Mouse (Mus musculus): Measurements from ENCODE around the gene Prkn. TPM values are rescaled to one million over a fixed set of nuclear protein-coding genes. Genes with fewer than 3 reads are reported as not detected.
"Not testable (repeated sequence)": the region's sequence is repeated elsewhere in the genome, so short reads cannot be mapped to it uniquely, and the experiment has no call there.

Gene Prkn
- total RNA-seq, 2 experiments from 2014 or later, result 7.0 to 10.9 TPM

DNA sequence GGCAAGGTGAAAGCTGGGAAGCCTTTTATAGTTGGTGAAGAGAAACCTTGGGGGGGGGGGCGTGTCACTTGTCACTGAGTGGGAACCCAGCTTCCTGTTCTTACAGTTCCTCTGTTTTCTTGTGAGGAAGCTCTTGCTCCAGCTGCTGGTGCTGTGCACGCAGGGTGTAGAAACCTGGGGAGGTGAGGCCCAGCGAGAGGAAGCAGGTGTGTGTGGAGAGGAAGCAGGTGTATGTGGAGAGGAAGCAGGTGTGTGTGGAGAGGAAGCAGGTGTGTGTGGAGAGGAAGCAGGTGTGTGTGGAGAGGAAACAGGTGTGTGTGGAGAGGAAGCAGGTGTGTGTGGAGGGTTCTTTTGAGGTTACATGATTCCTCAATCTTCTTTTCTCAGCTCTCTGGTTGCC, 266.8 kb downstream of the Prkn start:
- intact Hi-C loops (cut with DNase I), result no loop called here
- DNase-seq, result no peak

DNA sequence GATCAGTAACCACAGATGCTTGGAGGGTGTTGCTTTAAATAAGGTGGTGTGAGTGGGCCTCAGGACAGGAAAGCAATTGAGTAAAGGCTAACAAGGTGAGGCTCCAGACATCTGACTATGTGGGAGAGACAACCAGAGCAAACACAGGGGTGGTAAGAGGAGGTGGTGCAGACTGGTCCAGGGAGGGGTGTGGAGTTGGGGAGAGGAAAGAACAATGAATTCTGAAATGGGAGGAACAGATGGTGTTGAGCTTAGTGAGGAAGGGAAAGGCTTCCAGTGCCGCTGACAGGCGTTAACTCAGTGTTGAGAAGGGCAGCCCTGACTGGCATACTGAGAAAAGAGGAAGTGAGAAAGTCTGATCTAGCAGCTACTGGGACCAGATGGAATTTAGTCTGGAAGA, 267.7 kb downstream of the Prkn start:
- intact Hi-C loops (cut with DNase I), result no loop called here
- no peak for DNase-seq

DNA sequence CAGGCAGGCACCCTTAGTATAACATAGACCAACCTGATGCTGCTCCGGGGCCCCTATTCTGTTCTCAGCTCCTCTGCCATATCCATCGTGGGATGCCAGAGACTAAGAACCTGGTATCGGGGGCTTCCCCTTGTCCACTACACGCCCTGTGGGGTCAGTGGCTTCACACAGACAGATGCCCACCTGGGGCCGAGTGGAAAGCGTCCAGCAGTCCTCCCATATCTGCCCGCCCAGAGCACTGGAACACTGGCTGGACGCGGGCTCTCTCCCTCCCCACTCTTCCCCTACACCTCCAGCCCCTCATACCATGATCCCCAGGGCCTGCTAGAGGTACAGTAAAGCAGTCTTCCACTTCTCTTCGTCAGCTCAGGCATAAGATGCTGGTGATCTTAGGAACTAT, 277.3 kb downstream of the Prkn start:
- DNase-seq, result no peak
- intact Hi-C loops (cut with DNase I), result no loop called here

DNA sequence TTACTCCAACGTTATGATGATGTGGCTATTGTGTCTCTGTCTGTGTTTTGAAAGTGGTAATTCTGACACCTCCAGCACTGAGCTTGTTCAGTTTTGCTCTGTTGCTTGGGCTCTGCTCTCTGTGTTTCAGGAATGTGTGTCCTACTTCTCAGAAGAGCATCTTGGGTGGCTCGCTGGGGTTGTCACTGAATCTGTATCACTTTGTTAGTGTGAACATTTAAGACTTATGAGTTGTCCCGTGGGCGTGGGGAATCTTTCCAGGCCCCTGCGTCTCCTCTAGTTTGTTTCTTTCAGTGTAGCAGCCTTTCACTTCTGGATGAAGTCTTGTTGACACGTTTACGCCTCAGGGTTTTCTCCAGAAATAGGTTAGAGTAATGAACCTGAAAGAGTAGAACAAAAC, 283.9 kb downstream of the Prkn start:
- no peak for DNase-seq
- intact Hi-C loops (cut with DNase I), result no loop called here

DNA sequence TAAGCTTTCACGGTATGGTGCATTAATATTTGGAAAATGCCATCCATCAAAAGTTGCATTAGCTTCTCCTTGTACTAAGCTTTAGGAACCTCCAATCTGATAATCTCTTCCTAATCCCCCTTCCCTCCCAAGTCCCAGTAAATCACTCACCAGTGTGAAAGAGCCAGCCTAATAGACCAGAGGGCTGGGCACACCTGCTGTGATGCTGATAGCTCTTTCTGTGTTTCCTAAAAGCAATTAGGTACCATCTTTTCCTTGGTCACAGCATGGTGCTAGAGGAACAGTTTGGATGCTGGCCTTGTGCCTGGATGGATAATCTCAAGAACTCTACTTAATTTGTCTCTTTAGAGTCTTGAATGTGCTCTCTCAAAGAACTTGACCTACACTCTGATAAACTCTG, 287.0 kb downstream of the Prkn start:
- DNase-seq, result no peak
- intact Hi-C loops (cut with DNase I), result no loop called here

DNA sequence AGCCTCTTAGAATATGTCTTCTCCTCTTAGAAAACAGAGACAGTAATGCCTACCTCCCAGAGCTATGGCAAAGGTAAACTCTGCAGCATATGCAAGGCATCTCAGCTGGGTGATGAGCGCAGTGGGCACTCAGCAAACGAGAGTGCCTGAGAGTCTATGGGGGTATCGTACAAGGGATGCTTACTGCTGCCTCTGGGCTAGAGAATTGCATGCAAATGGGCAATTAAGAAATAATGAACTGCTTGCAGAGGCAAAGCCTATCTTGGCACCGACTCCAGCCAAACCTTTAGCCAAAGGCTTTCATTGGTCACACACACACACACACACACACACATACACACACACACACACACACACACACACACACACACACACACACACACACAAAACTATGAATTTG, 290.7 kb downstream of the Prkn start:
- no peak for DNase-seq
- intact Hi-C loops (cut with DNase I), result no loop called here

DNA sequence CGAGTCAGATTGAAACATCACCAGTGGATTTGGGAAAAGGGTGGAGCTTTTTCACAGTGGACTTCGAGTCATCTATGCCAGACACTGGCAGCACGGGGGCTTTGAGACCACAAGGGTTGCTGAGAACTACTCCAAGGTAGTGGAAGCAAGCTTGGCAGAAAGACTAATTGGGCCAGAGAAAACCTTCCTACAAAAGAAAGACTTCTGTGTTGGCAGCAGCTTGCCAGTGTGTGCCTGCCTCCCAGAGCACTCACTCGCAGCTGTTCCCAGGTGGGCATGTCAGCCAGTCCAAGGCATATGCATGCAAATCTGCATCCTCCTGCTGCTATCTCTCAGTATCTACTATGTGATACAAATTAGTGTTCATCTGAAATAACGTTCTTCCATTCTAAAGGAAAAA, 302.1 kb downstream of the Prkn start:
- intact Hi-C loops (cut with DNase I), result no loop called here

DNA sequence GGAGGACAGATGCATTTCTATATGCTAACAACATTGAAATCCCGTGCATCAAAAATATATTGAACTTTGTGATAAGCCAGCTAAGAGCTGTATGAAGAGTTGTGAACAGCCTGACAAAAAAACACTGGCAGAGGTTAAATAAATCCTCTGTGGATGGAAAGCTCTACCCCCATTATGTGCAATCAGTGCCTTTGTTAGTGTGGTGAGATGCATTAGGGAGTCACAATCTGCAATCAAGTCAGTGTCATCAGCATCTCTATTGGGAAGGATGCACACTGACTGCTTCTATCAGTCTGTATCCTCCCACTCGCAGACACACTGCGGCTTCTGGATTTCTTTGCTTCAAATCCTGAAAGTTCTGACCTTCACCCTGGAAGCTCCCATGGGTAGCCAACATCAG, 315.9 kb downstream of the Prkn start:
- no peak for DNase-seq
- intact Hi-C loops (cut with DNase I), result no loop called here

More for the DNA sequence above, 302.1 kb downstream of the Prkn start:
- no peak for DNase-seq

DNA sequence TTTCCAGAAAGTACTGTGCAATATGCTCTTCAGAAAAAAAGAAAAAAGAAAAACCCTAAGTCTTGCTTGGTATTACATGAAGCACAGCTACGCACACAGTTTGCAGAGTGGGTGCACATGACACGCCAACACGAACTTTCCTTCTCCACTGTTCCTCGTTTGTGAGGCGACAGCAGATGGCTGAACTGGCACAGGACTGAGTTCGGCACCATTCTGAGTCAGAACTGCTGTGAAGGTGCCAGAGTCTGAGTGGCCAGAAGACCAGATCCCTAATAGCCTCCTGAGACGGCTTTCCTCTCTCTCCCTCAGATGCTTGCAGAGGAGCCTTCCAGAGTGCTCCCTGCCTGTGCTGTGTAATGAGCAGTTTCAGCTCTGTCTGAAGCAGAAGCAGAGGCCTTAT, 317.4 kb downstream of the Prkn start:
- DNase-seq, result peak in 1 of 2 experiments; percentile 20
- intact Hi-C loops (cut with DNase I), result no loop called here

DNA sequence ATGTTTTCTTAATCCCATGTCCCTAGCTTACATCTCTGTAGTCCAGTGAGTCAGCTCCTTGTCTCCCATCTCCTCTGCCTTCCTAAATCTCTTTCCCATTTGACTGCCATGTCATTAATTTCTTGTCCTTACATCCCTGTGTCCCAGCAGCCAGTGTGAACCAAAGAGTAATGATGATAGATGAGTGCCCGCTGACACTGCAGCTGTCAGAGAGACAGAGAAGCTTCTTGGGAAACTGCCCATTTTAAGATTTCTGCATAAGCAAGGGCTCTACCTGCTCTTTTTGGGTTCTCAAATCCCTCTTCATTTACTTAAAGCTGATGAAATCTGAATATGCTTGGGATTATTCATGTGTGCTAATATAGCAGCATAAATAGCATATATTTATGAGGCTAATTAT, 321.3 kb downstream of the Prkn start:
- DNase-seq, result no peak
- intact Hi-C loops (cut with DNase I), result no loop called here

DNA sequence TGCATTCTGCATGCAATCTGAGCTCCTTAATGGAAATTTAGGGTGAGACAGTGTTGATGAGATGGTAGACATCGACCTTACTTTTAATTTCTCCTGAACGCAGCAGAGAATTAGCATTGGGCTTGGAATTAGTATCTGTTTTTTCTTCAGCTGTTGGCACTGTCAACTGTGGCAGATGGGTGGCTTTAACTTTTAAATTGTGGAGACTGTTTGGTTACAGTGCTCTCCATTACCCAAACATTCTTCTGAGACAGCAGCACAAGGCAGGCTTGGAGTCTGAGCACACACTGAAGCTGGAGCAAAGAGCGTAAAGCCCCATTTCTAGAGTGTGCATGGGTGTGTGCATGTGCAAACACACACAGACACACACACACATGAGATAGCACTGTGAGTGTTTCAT, 322.6 kb downstream of the Prkn start:
- intact Hi-C loops (cut with DNase I), result no loop called here
- DNase-seq, result no peak

DNA sequence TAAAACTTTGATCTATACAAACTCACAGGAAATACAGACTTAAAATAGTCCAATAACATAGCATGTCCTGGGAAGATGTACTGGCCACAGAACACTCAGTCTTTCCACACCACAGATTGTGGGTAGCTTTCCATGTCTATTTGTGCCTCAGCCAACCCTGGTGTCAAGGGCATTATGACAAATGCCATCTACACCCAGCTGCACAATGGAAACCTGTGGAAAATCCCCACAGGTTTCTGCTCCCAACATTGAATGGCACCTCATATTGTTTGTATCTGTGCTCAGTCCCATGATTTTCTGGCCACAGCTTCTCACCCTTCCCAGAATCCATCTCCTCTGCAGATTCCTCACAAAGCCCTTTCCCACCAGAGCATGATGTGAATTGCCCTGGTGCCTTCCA, 347.2 kb downstream of the Prkn start:
- DNase-seq, result no peak
- intact Hi-C loops (cut with DNase I), result no loop called here

DNA sequence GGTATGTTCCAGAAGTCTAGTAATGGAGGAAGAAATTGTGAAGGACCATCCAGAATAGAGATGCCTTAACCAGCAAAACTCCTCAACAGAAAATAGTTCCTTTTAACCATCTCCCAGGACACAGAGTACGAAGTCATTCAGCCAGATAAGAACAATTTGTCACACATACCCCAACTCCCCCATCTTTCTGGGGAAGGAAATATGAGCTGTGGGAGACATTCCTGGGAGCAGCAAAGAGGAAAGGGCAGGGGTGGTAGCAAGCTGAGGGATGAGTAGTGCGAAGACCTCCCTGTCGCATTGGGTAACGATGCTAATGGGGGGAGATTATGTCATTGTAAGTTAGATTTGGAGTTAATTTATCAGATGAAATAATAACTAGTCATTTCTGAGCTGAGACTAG, 348.3 kb downstream of the Prkn start:
- intact Hi-C loops (cut with DNase I), result no loop called here
- no peak for DNase-seq

DNA sequence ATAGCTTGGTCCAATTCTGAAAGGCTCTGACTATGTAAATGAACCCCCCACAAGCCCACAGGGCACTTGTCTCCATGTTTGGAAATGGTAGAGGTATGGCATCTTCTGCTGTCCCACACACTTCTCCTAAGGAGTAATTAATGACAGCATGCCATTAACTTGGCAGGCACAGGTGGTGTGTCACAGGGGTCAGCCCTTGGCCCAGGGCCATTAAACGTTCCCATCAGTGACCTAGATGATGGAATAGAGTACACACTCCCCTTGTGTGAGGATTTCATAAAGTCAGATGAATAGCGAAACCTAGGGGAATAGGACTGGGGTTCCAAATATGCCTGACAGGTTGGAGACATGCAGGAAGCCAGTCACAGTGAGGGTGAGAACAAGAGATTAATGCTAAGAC, 350.1 kb downstream of the Prkn start:
- intact Hi-C loops (cut with DNase I), result no loop called here
- no peak for DNase-seq

DNA sequence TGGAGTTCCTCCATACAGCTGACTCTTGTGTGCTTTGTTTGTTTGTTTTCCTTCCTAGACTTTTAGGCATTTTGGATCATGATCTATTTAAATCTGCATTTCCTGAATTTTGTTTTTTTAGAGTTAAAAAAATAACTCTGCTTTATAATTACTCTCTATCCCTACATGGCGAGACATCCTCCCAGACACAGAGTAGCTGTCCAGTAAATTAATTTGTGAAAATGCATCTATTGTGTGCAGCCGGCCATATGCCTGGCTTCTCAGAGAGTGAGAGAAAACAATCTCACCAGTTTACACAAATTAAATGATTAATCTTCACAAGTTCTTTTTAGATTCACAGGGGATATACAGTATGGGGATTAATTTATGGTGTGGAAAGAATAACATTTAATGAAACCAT, 357.9 kb downstream of the Prkn start:
- intact Hi-C loops (cut with DNase I), result no loop called here

DNA sequence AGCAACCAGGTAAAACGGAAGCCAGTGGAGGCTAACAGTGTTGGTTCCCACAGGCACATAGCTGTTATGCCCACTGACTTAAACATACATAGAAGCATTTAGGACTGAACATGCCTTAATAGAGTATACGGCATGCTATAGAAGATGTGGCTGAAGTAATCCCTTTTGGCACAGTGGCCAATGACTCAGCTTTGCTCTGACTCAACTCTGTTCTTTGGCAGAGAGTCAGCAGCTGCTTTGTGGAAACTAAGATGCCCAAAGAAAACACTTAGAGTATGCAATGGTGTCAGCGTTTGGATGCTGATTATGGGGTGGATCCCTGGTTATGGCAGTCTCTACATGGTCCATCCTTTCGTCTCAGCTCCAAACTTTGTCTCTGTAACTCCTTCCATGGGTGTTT, 368.9 kb downstream of the Prkn start:
- peak in 1 of 2 experiments; percentile 5 for DNase-seq

More for the DNA sequence above, 357.9 kb downstream of the Prkn start:
- no peak for DNase-seq

DNA sequence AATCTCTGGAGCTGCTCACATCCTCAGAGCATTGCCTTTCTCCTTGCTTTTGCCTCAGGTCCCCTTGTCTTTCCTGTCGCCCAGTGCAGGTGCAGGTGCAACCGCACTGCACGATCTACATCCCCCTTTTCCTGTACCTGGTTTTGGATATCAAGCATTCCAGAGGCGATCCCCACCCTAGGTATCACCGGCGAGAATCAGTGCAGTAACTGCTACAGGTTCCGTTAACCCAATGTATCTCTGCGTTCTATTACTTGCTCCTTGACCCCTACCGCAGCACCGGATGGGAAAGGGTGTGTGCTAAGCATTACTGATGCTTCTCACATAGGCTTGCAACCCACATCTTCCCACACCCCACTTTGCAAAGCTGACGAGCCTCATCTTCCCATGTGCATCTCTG, 370.8 kb downstream of the Prkn start:
- DNase-seq, result no peak
- intact Hi-C loops (cut with DNase I), result no loop called here

More for the DNA sequence above, 368.9 kb downstream of the Prkn start:
- intact Hi-C loops (cut with DNase I), result not testable (repeated sequence)

DNA sequence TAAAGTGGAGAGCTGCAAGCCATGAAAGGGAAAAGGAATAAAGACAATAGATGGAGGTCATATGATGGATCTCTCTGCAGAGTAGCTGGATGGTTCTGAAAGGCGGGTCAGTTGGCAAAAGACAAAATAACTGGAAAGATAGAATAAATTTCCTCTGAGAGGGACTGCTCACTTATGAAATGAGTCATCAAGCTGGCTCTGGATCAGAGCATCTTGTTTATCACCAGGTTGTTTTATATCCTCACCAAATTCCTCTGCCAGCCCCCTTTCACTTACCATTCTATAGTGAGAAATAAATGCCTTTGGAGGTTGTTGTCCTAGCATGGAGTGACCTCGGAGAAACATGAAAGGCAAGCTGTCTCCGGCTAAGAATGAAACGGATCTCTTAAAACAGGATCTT, 371.4 kb downstream of the Prkn start:
- intact Hi-C loops (cut with DNase I), result no loop called here

DNA sequence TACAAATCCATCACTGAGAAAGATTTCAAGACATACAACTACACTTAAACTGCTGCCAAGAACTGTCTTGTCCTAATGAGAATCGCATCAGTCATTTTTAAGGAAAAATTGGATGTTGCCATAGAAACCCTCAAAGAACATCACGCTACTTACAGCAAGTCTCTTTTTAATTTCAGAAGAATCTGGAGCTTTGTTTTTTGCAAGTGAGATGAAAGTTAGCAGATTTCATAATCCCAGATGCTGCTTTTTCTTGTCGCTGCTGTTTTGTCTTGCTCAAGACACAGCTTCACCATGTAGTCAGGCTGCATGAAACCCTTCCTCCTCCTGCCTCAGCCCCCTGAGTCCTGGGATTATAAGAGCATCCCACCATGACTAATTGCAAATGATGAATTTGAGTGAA, 373.5 kb downstream of the Prkn start:
- intact Hi-C loops (cut with DNase I), result no loop called here
- DNase-seq, result no peak

More for the DNA sequence above, 371.4 kb downstream of the Prkn start:
- DNase-seq, result no peak

DNA sequence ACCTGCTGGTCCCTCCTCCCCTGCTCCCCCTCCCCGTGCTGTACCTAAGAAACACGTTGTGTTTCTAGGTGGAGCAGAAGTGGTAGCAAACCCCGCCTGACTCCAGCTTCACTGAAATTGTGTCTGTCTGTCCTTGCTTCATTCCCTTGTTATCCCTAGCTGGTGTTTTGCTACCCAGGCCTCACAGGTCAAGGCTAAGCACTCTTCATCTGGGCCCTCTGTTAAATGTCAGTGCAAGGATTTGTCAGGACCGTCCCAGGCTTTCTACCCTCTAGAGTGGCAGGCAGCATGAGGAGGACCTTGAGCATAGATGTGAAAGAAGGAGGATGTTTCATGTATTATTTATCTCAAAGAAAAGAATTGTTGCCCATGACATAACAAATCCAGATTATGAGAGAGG, 388.8 kb downstream of the Prkn start:
- intact Hi-C loops (cut with DNase I), result no loop called here
- DNase-seq, result no peak

DNA sequence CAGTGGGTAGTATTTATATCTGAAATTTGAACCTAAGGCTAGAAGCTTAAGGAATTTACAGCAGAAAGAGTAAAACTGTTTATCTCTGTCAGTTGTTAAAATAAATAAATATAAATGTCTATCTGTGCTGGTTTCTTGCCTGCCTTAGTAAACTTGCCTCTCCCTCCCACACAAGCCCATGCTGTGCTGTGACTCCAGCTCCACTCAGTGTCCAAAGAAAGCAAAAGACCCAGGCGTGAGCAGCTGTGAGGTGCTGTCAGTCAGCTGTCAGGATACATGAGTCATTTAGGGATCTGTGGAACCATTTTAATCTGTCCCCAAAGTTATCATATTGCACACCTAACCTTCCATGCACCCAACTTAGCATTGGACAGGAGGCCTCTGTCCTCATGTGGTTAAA, 389.2 kb downstream of the Prkn start:
- DNase-seq, result no peak
- intact Hi-C loops (cut with DNase I), result no loop called here

DNA sequence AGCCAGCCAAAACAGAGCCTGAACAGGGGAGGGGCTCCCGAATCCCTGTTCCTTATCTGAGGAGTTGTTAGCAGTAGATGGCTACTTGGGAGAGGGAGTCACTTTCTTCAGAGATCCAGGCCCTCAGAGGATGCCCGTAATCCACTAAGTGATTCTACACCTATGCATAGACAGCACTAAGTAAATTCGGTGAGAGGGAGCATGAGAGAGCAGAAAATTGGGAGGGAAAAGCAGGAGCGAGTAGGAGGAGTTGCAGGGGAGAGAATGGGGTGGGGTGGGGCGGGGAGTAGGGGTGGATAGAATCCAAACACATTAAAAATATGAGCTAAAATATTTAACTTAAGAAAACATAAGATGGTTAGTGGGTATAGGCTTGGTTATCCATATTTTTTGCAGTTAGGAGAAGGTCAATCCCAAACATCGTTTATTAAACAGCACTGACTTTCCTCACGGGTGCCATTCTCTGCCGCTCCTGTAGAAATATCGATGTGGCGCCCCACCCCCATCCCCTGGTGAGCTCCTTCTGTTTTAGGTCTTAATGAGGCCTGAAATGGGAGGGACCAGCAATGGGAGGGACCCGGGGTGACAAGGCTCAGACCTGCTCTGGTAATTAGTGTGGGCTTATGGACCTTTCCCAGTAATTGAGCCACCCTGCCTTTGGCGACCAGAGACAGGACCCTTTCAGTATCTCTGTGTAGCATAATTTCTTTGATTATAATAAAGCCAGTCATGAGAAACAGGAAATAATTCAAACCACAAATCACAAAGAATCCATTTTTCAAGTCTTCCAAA, 390.6 kb downstream of the Prkn start:
- DNase-seq, result no peak
- intact Hi-C loops (cut with DNase I), result no loop called here

DNA sequence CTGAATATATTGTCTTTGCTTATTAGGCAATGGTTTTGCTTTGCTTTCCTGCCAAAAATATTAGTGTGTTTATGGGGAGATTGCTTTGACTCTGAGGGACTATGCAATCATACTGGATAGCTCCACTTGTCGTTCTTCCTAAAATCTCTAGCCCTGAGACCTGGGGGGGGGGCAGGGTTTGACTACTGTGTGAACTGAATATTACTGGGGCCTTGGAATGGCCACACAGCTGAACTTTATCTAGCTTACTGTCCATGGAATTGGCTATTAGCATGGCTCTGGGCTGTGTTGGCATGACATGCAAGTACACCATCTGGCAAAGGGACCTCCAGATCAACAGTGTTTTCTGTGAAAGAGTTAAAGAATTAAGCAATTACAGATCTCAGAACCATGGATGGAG, 395.1 kb downstream of the Prkn start:
- intact Hi-C loops (cut with DNase I), result no loop called here

More for the DNA sequence above, 395.1 kb downstream of the Prkn start:
- DNase-seq, result no peak
